ENCODE assay signal across 8 mouse cellular contexts in genomic region chr6:72260981-72261682, GRCm38 (mm10). TPM values are rescaled to one million over a fixed set of nuclear protein-coding genes. Genes with fewer than 3 reads are reported as not detected.
DNase-seq lines count a peak whose midpoint lies in the region; ATAC-seq lines count a peak whose summit lies in the region.

No protein-coding gene starts in this region.

- no peaks in the 10 kb centered on the region; the same call in 1 of the 2 replicates for H3K4me1 ChIP-seq in hindbrain, embryonic 16.5 days (ENCODE audit: control insufficient read depth, insufficient read depth, low read depth, low read length)

- H3K4me3 ChIP-seq in hindbrain, embryonic 16.5 days (ENCODE audit: low read length), result no peak overlapping the region

- H3K27ac ChIP-seq in hindbrain, embryonic 16.5 days (ENCODE audit: low read depth, low read length), result no peak overlapping the region

- no peak overlapping the region; the same call in 1 of the 2 replicates for H3K4me2 ChIP-seq in hindbrain, embryonic 16.5 days (ENCODE audit: low read length)

- H3K9me3 ChIP-seq in hindbrain, embryonic 16.5 days (ENCODE audit: control insufficient read depth, low read length), result no peaks in the 10 kb centered on the region

- WGBS in hindbrain, embryonic 16.5 days, result 31% methylated on average over 19 of the region's 19 CpGs

- no peak overlapping the region for H3K9ac ChIP-seq in hindbrain, embryonic 16.5 days (ENCODE audit: low read depth, low read length)

- ATAC-seq in hindbrain, embryonic 16.5 days, result peak; percentile 96

- no peaks in the 10 kb centered on the region for H3K27me3 ChIP-seq in hindbrain, embryonic 16.5 days (replicated peaks; ENCODE audit: control insufficient read depth, insufficient read depth, low read length)

- peak; percentile 83 for DNase-seq in R1 (ENCODE audit: low read depth, low spot score)
- DNase-seq in cerebellum, postnatal 25 days, result peak; percentile 96 to 99
- DNase-seq in gastrocnemius, adult 18-20 months (ENCODE audit: low spot score), result peak; percentile 93
- DNase-seq in left cerebral cortex, adult 11 months (ENCODE audit: low spot score), result peak; percentile 67
- DNase-seq in lung, postnatal 4 days, result peak; percentile 91 to 93
- peak; percentile 83 for DNase-seq in right cerebral cortex, adult 18-20 months
- peak; percentile 80 for DNase-seq in urinary bladder, adult 2 months (ENCODE audit: low spot score)

- no peaks in the 10 kb centered on the region for H3K36me3 ChIP-seq in hindbrain, embryonic 16.5 days (ENCODE audit: control insufficient read depth, insufficient read depth, low read length)

RNA-seq across cellular contexts. Expression of gene Atoh8, which starts 25.8 kb away (rescaled TPM):
- total RNA-seq in gastrocnemius, adult 18-20 months (2021), result 1 to 10 TPM; 4.3 to 6.3 TPM
- 3.9 and 4.7 TPM in 2 replicates for polyA plus RNA-seq in hindbrain, embryonic 16.5 days (2015; fragmentation: Nextera tagmentation; extraction: Ambion mirVana)
- 20.2 and 24.1 TPM in 2 replicates for polyA plus RNA-seq in urinary bladder, adult 2 months (2012; rRNA removed)

RNA-seq across cellular contexts. Expression of gene Sftpb, which starts 43.3 kb away (rescaled TPM):
- not detected for total RNA-seq in gastrocnemius, adult 18-20 months (2021)
- 0.61 and 0.70 TPM in 2 replicates for polyA plus RNA-seq in hindbrain, embryonic 16.5 days (2015; fragmentation: Nextera tagmentation; extraction: Ambion mirVana)
- polyA plus RNA-seq in urinary bladder, adult 2 months (2012; rRNA removed), result not detected in 2 replicates
